Mouse (Mus musculus): ENCODE data around the gene Inpp5f.
A peak's percentile ranks its signal among the peaks of the same experiment; 100 is the strongest.

Inpp5f gene

GRCm38 (mm10) chr7:128739116-128739461 is 128.0 kb downstream of the Inpp5f start:
- no peak for DNase-seq (ENCODE audit: low spot score in 2 of 2)

- DNase-seq (ENCODE audit: low spot score in 2 of 2), result peak; percentile 39 to 61
Measured at GRCm38 (mm10) chr7:128739462-128740277, 128.5 kb downstream of the Inpp5f start.

- peak; percentile 98 for DNase-seq (ENCODE audit: low spot score in 2 of 2)
Measured at GRCm38 (mm10) chr7:128740334-128740733, 129.2 kb downstream of the Inpp5f start, which contains the start of gene Mcmbp. Gene Mcmbp (minus strand): TSS chr7:128740495.

DNA sequence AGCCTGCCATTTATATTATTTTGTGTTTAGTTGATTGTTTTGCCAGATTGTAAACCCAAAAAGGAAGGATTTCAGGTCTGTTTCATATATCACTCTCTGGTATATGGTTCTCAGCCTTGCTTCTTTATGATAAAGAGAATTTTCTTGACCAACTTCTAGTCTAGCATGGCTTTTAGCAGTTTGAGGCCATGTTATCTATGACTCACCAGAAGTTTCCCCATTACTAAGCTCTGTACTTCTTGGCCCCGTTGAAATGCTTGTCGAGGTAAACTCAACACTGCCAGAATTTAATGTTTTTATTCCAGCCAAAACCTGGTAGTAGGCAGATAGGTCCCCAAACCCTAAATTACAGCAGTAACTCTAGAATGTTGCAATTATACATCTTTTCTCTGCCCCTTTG is 132.8 kb downstream of the Inpp5f start:
- no peak for DNase-seq (ENCODE audit: low spot score in 2 of 2)

DNA sequence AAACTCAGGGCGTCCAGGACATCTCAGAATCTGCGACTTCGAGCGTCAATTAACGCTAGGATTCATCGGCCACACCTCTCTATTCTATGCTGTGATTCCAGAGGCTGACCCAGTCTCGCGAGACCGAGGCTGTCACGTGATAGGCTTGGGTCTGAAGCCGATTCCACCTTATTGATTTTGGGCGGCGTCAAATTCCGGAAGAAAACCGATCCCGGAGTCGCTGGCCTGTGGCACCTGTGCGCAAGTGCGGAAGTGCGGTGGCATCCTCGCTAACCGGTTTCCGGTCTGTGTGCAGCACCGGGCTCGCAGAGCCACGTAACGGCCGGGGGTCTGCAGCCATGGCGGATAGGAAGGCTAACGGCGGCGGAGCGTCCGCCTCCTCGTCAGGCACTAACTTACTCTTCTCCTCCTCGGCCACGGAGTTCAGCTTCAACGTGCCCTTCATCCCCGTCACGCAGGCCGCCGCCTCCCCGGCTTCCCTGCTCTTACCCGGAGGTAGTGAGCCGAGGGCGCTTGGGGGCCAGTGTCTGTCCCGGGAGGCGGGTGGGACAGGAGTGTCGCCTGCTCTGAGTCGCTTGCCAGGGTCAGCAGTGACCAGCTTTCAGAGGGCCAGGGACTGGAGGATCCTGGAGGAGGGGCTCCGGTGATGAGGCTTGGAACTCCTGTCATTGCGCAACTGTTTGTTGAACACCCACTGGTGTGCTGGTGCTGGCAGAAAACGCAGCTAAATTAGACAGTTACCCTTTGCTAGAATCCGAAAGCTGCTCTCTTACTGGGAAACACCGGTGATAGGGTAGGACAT is 133.8 kb downstream of the Inpp5f start, which contains the start of gene Sec23ip:
Sec23ip (plus strand) TSS at position 260 of the 802 bp plus-strand sequence.
- peak; percentile 99 to 100 for DNase-seq (ENCODE audit: low spot score in 2 of 2)

Data from right cerebral cortex, postnatal 10 days (tissue).